Mouse (Mus musculus) liver (tissue): Measurements from ENCODE around the gene Mybpc3.
"Not testable (repeated sequence)": the region's sequence is repeated elsewhere in the genome, so short reads cannot be mapped to it uniquely, and the experiment has no call there.

ENCODE experiments used
- DNase-seq: peaks from one replicate; pipeline ENCODE4 v3.0.0-alpha.2; 2020; ENCODE audit warnings: mixed read lengths

Mybpc3 gene

GRCm38 (mm10) chr2:91088987-91089386 is 29.0 kb upstream of the Mybpc3 start:
- no peak for DNase-seq

- no peak for DNase-seq
These were observed 27.7 kb upstream of the Mybpc3 start for GRCm38 (mm10) chr2:91090208-91090607.

GRCm38 (mm10) chr2:91090827-91091226 is 27.1 kb upstream of the Mybpc3 start:
- DNase-seq: no peak

- DNase-seq: peak; percentile 71
These were observed 21.4 kb upstream of the Mybpc3 start for GRCm38 (mm10) chr2:91096524-91096923.

- DNase-seq: no peak
These were observed 20.9 kb upstream of the Mybpc3 start for GRCm38 (mm10) chr2:91097015-91097414.

- no peak for DNase-seq
These were observed 19.8 kb upstream of the Mybpc3 start for GRCm38 (mm10) chr2:91098156-91098555.

GRCm38 (mm10) chr2:91101124-91101740 is 16.7 kb upstream of the Mybpc3 start:
- peak; percentile 92 for DNase-seq

GRCm38 (mm10) chr2:91108156-91108555 is 9.8 kb upstream of the Mybpc3 start:
- DNase-seq: no peak

- DNase-seq: no peak
These were observed 8.7 kb upstream of the Mybpc3 start for GRCm38 (mm10) chr2:91109241-91109640.

- no peak for DNase-seq
These were observed 8.0 kb upstream of the Mybpc3 start for GRCm38 (mm10) chr2:91109807-91110385.

GRCm38 (mm10) chr2:91110429-91110828 is 7.5 kb upstream of the Mybpc3 start:
- DNase-seq: no peak

- DNase-seq: not testable (repeated sequence)
These were observed 6.1 kb upstream of the Mybpc3 start for GRCm38 (mm10) chr2:91111832-91112231.

GRCm38 (mm10) chr2:91112491-91112890 is 5.5 kb upstream of the Mybpc3 start:
- no peak for DNase-seq

- DNase-seq: no peak
These were observed 4.6 kb upstream of the Mybpc3 start for GRCm38 (mm10) chr2:91113334-91113733.

GRCm38 (mm10) chr2:91113852-91114251 is 4.1 kb upstream of the Mybpc3 start:
- DNase-seq: peak; percentile 31

- DNase-seq: peak; percentile 91
These were observed 3.0 kb upstream of the Mybpc3 start for GRCm38 (mm10) chr2:91114781-91115577.

- no peak for DNase-seq
These were observed 2.4 kb upstream of the Mybpc3 start for GRCm38 (mm10) chr2:91115578-91115970.

GRCm38 (mm10) chr2:91116842-91117241 is 1.1 kb upstream of the Mybpc3 start:
- DNase-seq: no peak

GRCm38 (mm10) chr2:91118647-91119046 is 703 bp downstream of the Mybpc3 start:
- DNase-seq: no peak

- no peak for DNase-seq
These were observed 1.1 kb downstream of the Mybpc3 start for GRCm38 (mm10) chr2:91119061-91119460.

- no peak for DNase-seq
These were observed 1.6 kb downstream of the Mybpc3 start for GRCm38 (mm10) chr2:91119551-91119950.

- no peak for DNase-seq
These were observed 2.3 kb downstream of the Mybpc3 start for GRCm38 (mm10) chr2:91120261-91120671.

- no peak for DNase-seq
These were observed 3.1 kb downstream of the Mybpc3 start for GRCm38 (mm10) chr2:91121011-91121410.

- no peak for DNase-seq
These were observed 3.6 kb downstream of the Mybpc3 start for GRCm38 (mm10) chr2:91121497-91121896.
